Mouse (Mus musculus) lung, postnatal 0 days (tissue): ENCODE results near the gene Cpd.

Experiments used
- CTCF ChIP-seq: IDR thresholded peaks from 2 replicates; pipeline ENCODE4 v1.5.1; 2016; ENCODE audit warnings: antibody characterized with exemption, mild to moderate bottlenecking
- EP300 ChIP-seq: IDR thresholded peaks from 2 replicates; pipeline ENCODE4 v1.6.1; 2016; ENCODE audit warnings: antibody characterized with exemption, mild to moderate bottlenecking, control low read depth

- TF ChIP-seq CTCF (no peak), EP300 (no peak)
These were observed 22.5 kb downstream of the Cpd start for GRCm38 (mm10) chr11:76824238-76824884.
